Mouse (Mus musculus) E14TG2a.4 (cell line): ENCODE results near the gene Tinf2.

ENCODE experiments used
- CTCF ChIP-seq: conservative IDR thresholded peaks from 2 replicates; pipeline ENCODE4 v1.5.1; 2014; ENCODE audit warnings: low read length
- NANOG ChIP-seq: IDR thresholded peaks from 2 replicates; pipeline ENCODE4 v1.6.1; 2014; ENCODE audit warnings: borderline replicate concordance, low read length, mixed read lengths

- peak; percentile 69 for TF ChIP-seq CTCF
- no peak for TF ChIP-seq NANOG
Observed at GRCm38 (mm10) chr14:55721700-55722437, 40.2 kb upstream of the Tinf2 start, which contains the start of gene Rabggta.
